Mouse (Mus musculus) liver, adult 10 weeks (tissue): ENCODE data around the gene Dnajb11. TPM values are rescaled to one million over a fixed set of nuclear protein-coding genes. Genes with fewer than 3 reads are reported as not detected.

Experiments used
- polyA plus RNA-seq: library from polyadenylated mRNA; stranded (reverse); fragments of 350-450 nt; fragmentation: Illumina TruSeq; extraction: RNeasy Lipid Tissue Mini Kit (QIAGEN cat#74804); gene quantifications from one replicate; pipeline ENCODE4 v1.2.3, GENCODE M21; 2014; ENCODE audit warnings: low read depth, low replicate concordance

Gene Dnajb11
- polyA plus RNA-seq = 70.8 TPM

DNA sequence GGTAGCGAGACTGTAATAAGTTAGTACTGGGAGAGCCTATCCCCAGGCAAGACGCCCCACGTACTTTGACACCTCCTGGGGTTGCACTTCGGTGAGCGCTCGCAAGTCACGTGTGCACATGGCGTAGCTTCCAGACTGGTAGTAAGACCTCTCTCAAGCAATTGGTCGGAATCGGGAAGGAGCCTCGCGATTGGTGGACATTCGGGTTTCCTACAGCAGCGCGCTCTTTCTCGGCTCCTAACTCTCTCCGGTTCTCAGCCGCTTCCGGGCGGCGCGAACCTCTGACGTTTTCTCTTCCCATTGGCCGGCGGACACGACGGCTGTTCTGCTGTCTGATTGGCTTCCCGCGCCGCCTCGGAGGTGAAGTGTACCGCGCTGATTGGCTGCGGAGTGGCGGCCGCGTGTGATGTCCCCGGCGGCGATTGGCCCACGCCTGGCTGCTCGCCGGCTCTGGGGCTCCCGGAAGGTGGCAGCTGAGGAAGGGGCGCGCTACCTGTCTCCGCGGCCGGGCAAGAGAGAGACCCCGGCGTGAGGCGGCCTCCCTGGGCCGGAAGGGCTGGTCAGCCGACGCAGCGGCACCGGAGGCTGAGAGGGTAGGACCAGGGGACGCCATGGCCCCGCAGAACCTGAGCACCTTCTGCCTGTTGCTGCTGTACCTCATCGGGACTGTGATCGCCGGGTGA is at the start of gene Dnajb11, which contains the start of gene Tbccd1:
Gene Dnajb11 (plus strand): TSS at position 415 of the 683 bp plus-strand sequence.
Gene Tbccd1 (minus strand): TSS at position 239 of the 683 bp plus-strand sequence.

GRCm38 (mm10) chr16:22811477-22811876 is 46.2 kb upstream of the Dnajb11 start, which contains the start of gene Crygs:
Gene Crygs, minus strand, starts transcription at chr16:22811577.

GRCm38 (mm10) chr16:22890683-22891510 is 33.3 kb downstream of the Dnajb11 start, which contains the start of gene Ahsg:
Gene Ahsg, plus strand, starts transcription at chr16:22891277.

GRCm38 (mm10) chr16:22918034-22918433 is 60.4 kb downstream of the Dnajb11 start, which contains the start of gene Fetub:
Gene Fetub, plus strand, starts transcription at chr16:22918334.

Other genes starting within 250 kb of the Dnajb11 start
- not detected for gene Dgkg, start 200.6 kb upstream of the Dnajb11 start, polyA plus RNA-seq
- gene Crygs, start 46.3 kb upstream of the Dnajb11 start, polyA plus RNA-seq = not detected
- 18.6 TPM for gene Tbccd1, start 176 bp upstream of the Dnajb11 start, polyA plus RNA-seq
- gene Ahsg, start 33.4 kb downstream of the Dnajb11 start, polyA plus RNA-seq = 10,784 TPM
- 367 TPM for gene Fetub, start 60.5 kb downstream of the Dnajb11 start, polyA plus RNA-seq
- 1,812 TPM for gene Hrg, start 93.2 kb downstream of the Dnajb11 start, polyA plus RNA-seq
- gene Kng2, start 171.6 kb downstream of the Dnajb11 start, polyA plus RNA-seq = 363 TPM
- 2,910 TPM for gene Kng1, start 200.0 kb downstream of the Dnajb11 start, polyA plus RNA-seq
- gene Eif4a2, start 249.6 kb downstream of the Dnajb11 start, polyA plus RNA-seq = 1,059 TPM